In the genomic region with DNA sequence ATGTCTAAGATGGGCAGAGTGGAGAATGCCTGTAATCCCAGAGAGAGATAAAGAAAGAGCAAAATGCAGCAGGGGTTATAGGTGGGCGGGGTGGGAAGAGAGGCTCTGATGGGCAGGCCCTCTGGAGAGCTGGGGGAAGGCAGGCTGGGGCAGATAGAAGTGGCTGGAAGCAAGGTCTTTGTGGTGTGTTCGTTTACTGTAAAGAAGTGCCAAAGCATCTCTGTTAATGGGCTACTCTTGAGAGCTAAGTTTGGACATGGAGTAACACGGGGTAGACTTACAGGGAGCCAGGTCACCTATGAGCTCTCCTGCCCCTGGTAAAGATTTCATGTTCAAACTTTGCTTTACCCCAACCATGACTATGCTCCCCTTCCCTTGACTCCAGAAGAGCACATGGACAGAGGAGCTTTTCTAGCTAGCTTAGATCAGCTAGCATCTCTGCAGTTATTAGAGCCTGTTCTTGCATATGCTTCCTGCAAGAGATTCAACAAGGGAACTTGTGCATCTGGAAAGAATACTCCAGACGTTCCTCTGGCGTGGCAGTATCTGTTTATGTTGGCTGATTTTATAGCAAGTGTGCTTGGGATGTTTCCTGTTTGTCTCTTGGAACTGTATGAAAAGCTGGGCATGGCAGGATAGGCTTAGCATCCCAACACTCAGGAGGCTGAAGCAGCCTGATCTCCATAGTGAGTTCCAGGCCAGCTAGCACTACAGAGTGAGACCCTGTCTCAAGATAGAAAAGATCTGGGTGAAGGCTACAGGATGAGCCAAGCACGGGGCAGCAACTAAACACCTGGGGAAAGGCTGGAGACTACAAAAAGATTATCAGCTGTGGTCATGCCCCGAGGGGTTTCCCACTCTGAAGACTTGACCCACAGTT, we compare ENCODE assay signal across 12 mouse cellular contexts.
DNase-seq lines count a peak whose midpoint lies in the region; ATAC-seq and TF ChIP-seq lines count a peak whose summit lies in the region.
"Had no signal": no experiment of that assay in that cellular context is flagged by ENCODE, and none has a peak within 500 bp of the region (broad histone marks: within the 10 kb centered on the region; RNA-seq: fewer than 3 reads in every experiment).

No protein-coding gene starts in this region.

- no peaks in the 10 kb centered on the region for H3K36me3 ChIP-seq in liver, adult 2 months (ENCODE audit: control insufficient read depth, insufficient read depth, low read length)
- H3K36me3 ChIP-seq in liver, embryonic 12.5 days = no peaks in the 10 kb centered on the region
- no peaks in the 10 kb centered on the region for H3K36me3 ChIP-seq in embryonic facial prominence, embryonic 15.5 days
- no peaks in the 10 kb centered on the region for H3K36me3 ChIP-seq in liver, embryonic 15.5 days (replicated peaks)
- H3K36me3 ChIP-seq in midbrain, postnatal 0 days (ENCODE audit: insufficient read depth, low read length) = no peaks in the 10 kb centered on the region

- H3K79me2 ChIP-seq in liver, adult 2 months (ENCODE audit: control insufficient read depth, insufficient read depth, low read length) = no peaks in the 10 kb centered on the region

- intact Hi-C loops in gastrocnemius, adult 2 months (cut with DNase I) = no loop called here
- intact Hi-C loops in gastrocnemius, postnatal 14 days (cut with DNase I; ENCODE audit: low total_unique reads) = no loop called here

- no peaks in the 10 kb centered on the region for H3K9me3 ChIP-seq in liver, embryonic 12.5 days (replicated peaks)
- no peaks in the 10 kb centered on the region for H3K9me3 ChIP-seq in embryonic facial prominence, embryonic 15.5 days (replicated peaks)
- H3K9me3 ChIP-seq in liver, embryonic 15.5 days (replicated peaks) = no peaks in the 10 kb centered on the region
- H3K9me3 ChIP-seq in midbrain, postnatal 0 days (ENCODE audit: low read length) = no peaks in the 10 kb centered on the region

- H3K4me3 ChIP-seq in gastrocnemius, adult 2 months = no peak overlapping the region
- H3K4me3 ChIP-seq in liver, adult 2 months (ENCODE audit: insufficient read depth, low read depth, low read length) = no peak overlapping the region
- no peak overlapping the region for H3K4me3 ChIP-seq in liver, embryonic 12.5 days
- H3K4me3 ChIP-seq in embryonic facial prominence, embryonic 15.5 days (replicated peaks) = no peak overlapping the region
- H3K4me3 ChIP-seq in liver, embryonic 15.5 days (replicated peaks) = no peak overlapping the region
- H3K4me3 ChIP-seq in midbrain, postnatal 0 days (ENCODE audit: low read depth, low read length) = no peak overlapping the region

- ATAC-seq in liver, embryonic 12.5 days = no peak
- no peak for ATAC-seq in embryonic facial prominence, embryonic 15.5 days (ENCODE audit: insufficient number of reproducible peaks, low FRiP score, low TSS enrichment, low read depth)
- no peak for ATAC-seq in liver, embryonic 15.5 days (ENCODE audit: insufficient read depth)
- no peak for ATAC-seq in midbrain, postnatal 0 days (ENCODE audit: low FRiP score)

- WGBS in liver, adult 2 months = 76% methylated on average over 7 of the region's 7 CpGs
- WGBS in liver, embryonic 12.5 days (ENCODE audit: insufficient replicate concordance) = 48% methylated on average over 7 of the region's 7 CpGs
- 42% methylated on average over 7 of the region's 7 CpGs for WGBS in embryonic facial prominence, embryonic 15.5 days
- 45% methylated on average over 7 of the region's 7 CpGs for WGBS in liver, embryonic 15.5 days (ENCODE audit: insufficient replicate concordance)
- WGBS in midbrain, postnatal 0 days = 74% methylated on average over 7 of the region's 7 CpGs

- TF ChIP-seq CTCF in gastrocnemius, adult 2 months (IDR thresholded peaks at IDR 0.05) = no peak
- TF ChIP-seq CTCF in liver, adult 2 months (IDR thresholded peaks at IDR 0.05; ENCODE audit: low read depth, low read length) = no peak
- no peak for TF ChIP-seq CTCF in midbrain, postnatal 0 days (IDR thresholded peaks at IDR 0.05)

- no peak for DNase-seq in gastrocnemius, adult 2 months
- no peak for DNase-seq in gastrocnemius, postnatal 14 days
- DNase-seq in liver, adult 2 months (ENCODE audit: extremely low read depth, low read depth, low spot score) = no peak
- DNase-seq in ovary, postnatal 36 days (ENCODE audit: low spot score) = no peak
- no peak for DNase-seq in midbrain, postnatal 0 days (ENCODE audit: low spot score)
- DNase-seq: adrenal gland, adult 8-10 months; cerebellum, adult 11 months; lung, adult 18-20 months had no signal

- H3K27ac ChIP-seq in gastrocnemius, adult 2 months = peak overlapping the region; percentile 95
- peak overlapping the region; percentile 62 for H3K27ac ChIP-seq in liver, adult 2 months (replicated peaks; ENCODE audit: insufficient read depth, low read depth, low read length)
- H3K27ac ChIP-seq in liver, embryonic 12.5 days = no peak overlapping the region; the same call in 1 of the 2 replicates
- H3K27ac ChIP-seq in embryonic facial prominence, embryonic 15.5 days (replicated peaks) = peak overlapping the region; percentile 99
- H3K27ac ChIP-seq in liver, embryonic 15.5 days (replicated peaks) = peak overlapping the region; percentile 29; the same call in 1 of the 2 replicates
- no peak overlapping the region for H3K27ac ChIP-seq in midbrain, postnatal 0 days (ENCODE audit: low read depth, low read length)

- H3K4me1 ChIP-seq in liver, adult 2 months (ENCODE audit: control insufficient read depth, insufficient read depth, low read length) = peaks cover 13% of the 10 kb centered on the region
- H3K4me1 ChIP-seq in liver, embryonic 12.5 days = peaks cover 45% of the 10 kb centered on the region
- peaks cover 66% of the 10 kb centered on the region for H3K4me1 ChIP-seq in embryonic facial prominence, embryonic 15.5 days
- peaks cover 23% of the 10 kb centered on the region for H3K4me1 ChIP-seq in liver, embryonic 15.5 days (replicated peaks)
- H3K4me1 ChIP-seq in midbrain, postnatal 0 days (ENCODE audit: insufficient read depth, low read length) = peaks cover 29% of the 10 kb centered on the region

- H3K9ac ChIP-seq in liver, adult 2 months (ENCODE audit: low read depth, low read length) = no peak overlapping the region
- H3K9ac ChIP-seq in liver, embryonic 12.5 days = no peak overlapping the region
- no peak overlapping the region for H3K9ac ChIP-seq in embryonic facial prominence, embryonic 15.5 days
- no peak overlapping the region for H3K9ac ChIP-seq in liver, embryonic 15.5 days
- no peak overlapping the region for H3K9ac ChIP-seq in midbrain, postnatal 0 days (replicated peaks; ENCODE audit: low read length, poor library complexity, severe bottlenecking)
- H3K9ac ChIP-seq: hindbrain, embryonic 14.5 days had no signal

- H3K27me3 ChIP-seq in liver, adult 2 months (ENCODE audit: control insufficient read depth, insufficient read depth, low read length) = no peaks in the 10 kb centered on the region
- H3K27me3 ChIP-seq in liver, embryonic 12.5 days (replicated peaks) = peaks cover 7% of the 10 kb centered on the region; the same call in 1 of the 2 replicates
- H3K27me3 ChIP-seq in embryonic facial prominence, embryonic 15.5 days = no peaks in the 10 kb centered on the region
- H3K27me3 ChIP-seq in liver, embryonic 15.5 days = peaks cover 9% of the 10 kb centered on the region; the same call in 1 of the 2 replicates
- H3K27me3 ChIP-seq in midbrain, postnatal 0 days (ENCODE audit: insufficient read depth, low read length) = no peaks in the 10 kb centered on the region

- no peak for TF ChIP-seq POLR2A in liver, adult 2 months (IDR thresholded peaks at IDR 0.05; ENCODE audit: extremely low read depth, insufficient read depth, low read length)

- no peak overlapping the region for H3K4me2 ChIP-seq in liver, embryonic 12.5 days
- H3K4me2 ChIP-seq in embryonic facial prominence, embryonic 15.5 days (replicated peaks) = no peak overlapping the region
- H3K4me2 ChIP-seq in liver, embryonic 15.5 days = no peak overlapping the region
- H3K4me2 ChIP-seq in midbrain, postnatal 0 days (ENCODE audit: low read depth, low read length, poor library complexity, severe bottlenecking) = no peak overlapping the region
- H3K4me2 ChIP-seq: hindbrain, embryonic 14.5 days had no signal

Comparison
In these comparisons a context has a peak if more than half of its experiments do, and no peak if none do; other contexts are left out.
1. H3K27ac ChIP-seq: peak in gastrocnemius, adult 2 months (single experiment), liver, adult 2 months (single experiment), embryonic facial prominence, embryonic 15.5 days (single experiment) and liver, embryonic 15.5 days (single experiment); none in liver, embryonic 12.5 days (single experiment) and midbrain, postnatal 0 days (single experiment).